Mouse (Mus musculus): ENCODE results near the gene Cdt1. TPM values are rescaled to one million over a fixed set of nuclear protein-coding genes. Genes with fewer than 3 reads are reported as not detected.

Gene Cdt1
- polyA plus RNA-seq, 2 experiments: 34.0 to 79.0 TPM

DNA sequence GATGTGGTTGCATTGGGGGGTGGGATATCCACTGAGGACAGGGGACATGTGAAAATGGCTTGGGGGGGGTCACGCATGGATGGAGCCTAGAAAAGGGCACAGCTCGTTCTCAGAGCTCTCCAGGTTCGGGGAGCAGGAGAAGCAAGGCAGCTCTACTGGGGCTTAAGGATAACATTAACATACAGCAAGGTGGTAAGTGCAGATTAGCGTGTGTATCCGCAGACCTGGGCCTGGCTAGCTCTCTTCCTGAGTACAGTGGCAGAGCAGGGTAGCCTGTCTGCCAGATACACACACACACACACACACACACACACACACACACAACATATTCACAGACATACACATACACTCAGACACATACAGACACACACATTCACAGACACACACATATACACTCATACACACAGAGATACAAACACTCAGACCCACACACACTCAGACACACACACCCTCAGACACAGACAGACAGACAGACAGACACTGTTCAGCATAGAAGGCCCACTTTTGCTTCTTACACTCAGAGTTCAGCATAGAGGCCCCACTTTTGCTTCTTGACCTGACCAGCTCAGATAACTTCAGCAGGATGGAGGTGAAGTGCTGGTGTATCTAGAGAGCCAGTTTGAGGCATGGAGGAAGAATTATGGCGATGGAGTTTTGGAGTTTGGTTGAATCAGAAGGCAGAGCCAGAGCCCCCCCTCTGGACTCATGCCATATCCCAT, 51.0 kb downstream of the Cdt1 start:
- TF ChIP-seq POLR2A (IDR thresholded peaks at IDR 0.05; ENCODE audit: borderline replicate concordance, extremely low read depth, insufficient read depth, insufficient read length): no peak
- Histone ChIP-seq H3K9me3 (ENCODE audit: control insufficient read depth, low read length) (no peaks in the 10 kb centered on the region), H3K9ac (ENCODE audit: low read depth, low read length, severe bottlenecking) (no peak overlapping the region), H3K4me2 (replicated peaks; ENCODE audit: low read depth, low read length, severe bottlenecking) (no peak overlapping the region), H3K27ac (replicated peaks; ENCODE audit: low read depth, low read length) (no peak overlapping the region), H3K4me3 (replicated peaks; ENCODE audit: low read length) (no peak overlapping the region), H3K4me1 (ENCODE audit: control insufficient read depth, insufficient read depth, low read length) (peaks cover 7% of the 10 kb centered on the region), H3K36me3 (ENCODE audit: control insufficient read depth, insufficient read depth, low read length) (peaks cover 8% of the 10 kb centered on the region; the same call in 1 of the 2 replicates), H3K27me3 (ENCODE audit: control insufficient read depth, insufficient read depth, low read length) (no peaks in the 10 kb centered on the region)
- 80% methylated on average over 6 of the region's 6 CpGs for WGBS
- ATAC-seq (ENCODE audit: low FRiP score, low read depth) (no peak), DNase-seq (ENCODE audit: low spot score) (no peak)

DNA sequence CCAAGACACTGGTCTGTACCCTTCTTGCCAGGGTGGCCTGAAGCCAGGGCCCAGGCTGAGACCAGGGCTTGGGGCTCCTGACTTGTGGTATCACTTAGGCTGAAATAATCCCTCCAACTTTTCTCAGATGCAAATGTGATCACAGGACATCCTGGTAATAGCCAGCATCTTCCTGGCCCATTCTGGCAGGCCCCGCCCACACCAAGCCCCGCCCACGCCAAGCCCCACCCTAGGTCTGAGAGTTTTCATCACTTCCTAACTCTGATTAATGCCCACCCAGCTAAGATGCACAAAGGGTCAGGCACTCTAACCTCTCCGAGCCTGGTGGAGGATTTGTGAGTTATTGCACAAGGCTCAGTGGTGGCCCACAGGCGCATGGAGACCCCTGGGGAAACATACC, 52.6 kb downstream of the Cdt1 start:
- Histone ChIP-seq H3K4me1 (ENCODE audit: control insufficient read depth, insufficient read depth, low read length) (peaks cover 7% of the 10 kb centered on the region), H3K36me3 (ENCODE audit: control insufficient read depth, insufficient read depth, low read length) (no peaks in the 10 kb centered on the region), H3K9me3 (ENCODE audit: control insufficient read depth, low read length) (no peaks in the 10 kb centered on the region), H3K27me3 (ENCODE audit: control insufficient read depth, insufficient read depth, low read length) (no peaks in the 10 kb centered on the region), H3K9ac (ENCODE audit: low read depth, low read length, severe bottlenecking) (no peak overlapping the region), H3K4me2 (replicated peaks; ENCODE audit: low read depth, low read length, severe bottlenecking) (no peak overlapping the region), H3K27ac (replicated peaks; ENCODE audit: low read depth, low read length) (no peak overlapping the region), H3K4me3 (replicated peaks; ENCODE audit: low read length) (no peak overlapping the region)
- no peak for ATAC-seq (ENCODE audit: low FRiP score, low read depth)
- TF ChIP-seq POLR2A (IDR thresholded peaks at IDR 0.05; ENCODE audit: borderline replicate concordance, extremely low read depth, insufficient read depth, insufficient read length): no peak
- DNase-seq (ENCODE audit: low spot score): no peak
- 28% methylated on average over 5 of the region's 5 CpGs for WGBS

DNA sequence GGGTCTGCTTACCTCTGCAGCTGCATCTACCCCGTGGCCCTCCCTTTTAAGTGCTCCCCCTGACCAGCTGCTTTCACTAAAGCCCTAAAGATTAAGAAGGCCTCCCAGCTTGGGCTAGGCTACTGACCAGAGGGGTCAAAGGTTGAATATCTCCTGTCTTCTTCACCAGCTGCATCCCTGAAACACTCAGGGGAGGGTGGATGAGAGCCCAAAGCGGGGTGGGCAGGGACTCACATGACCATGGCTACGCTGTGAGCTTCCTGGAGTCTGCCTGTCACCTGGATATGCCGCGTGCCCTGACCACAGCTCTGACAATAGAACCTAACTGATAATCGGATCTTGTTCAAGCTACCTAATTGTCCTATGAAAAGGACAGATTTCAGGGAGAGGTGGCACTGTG, 54.9 kb downstream of the Cdt1 start, which contains the start of gene Pabpn1l:
TSS of gene Pabpn1l (minus strand) at position 13 of the 400 bp plus-strand sequence.
- no peak for TF ChIP-seq POLR2A (IDR thresholded peaks at IDR 0.05; ENCODE audit: borderline replicate concordance, extremely low read depth, insufficient read depth, insufficient read length)
- Histone ChIP-seq H3K9ac (ENCODE audit: low read depth, low read length, severe bottlenecking) (no peak within 1 kb of the TSS), H3K27me3 (ENCODE audit: control insufficient read depth, insufficient read depth, low read length) (no peaks in the 10 kb centered on the region), H3K9me3 (ENCODE audit: control insufficient read depth, low read length) (no peaks in the 10 kb centered on the region), H3K36me3 (ENCODE audit: control insufficient read depth, insufficient read depth, low read length) (no peaks in the 10 kb centered on the region), H3K4me2 (replicated peaks; ENCODE audit: low read depth, low read length, severe bottlenecking) (no peak within 1 kb of the TSS), H3K27ac (replicated peaks; ENCODE audit: low read depth, low read length) (no peak within 1 kb of the TSS), H3K4me1 (ENCODE audit: control insufficient read depth, insufficient read depth, low read length) (peaks cover 2% of the 10 kb centered on the region; the same call in 1 of the 2 replicates), H3K4me3 (replicated peaks; ENCODE audit: low read length) (no peak within 1 kb of the TSS)
- 66% methylated on average over 6 of the region's 6 CpGs for WGBS
- DNase-seq (ENCODE audit: low spot score) (no peak), ATAC-seq (ENCODE audit: low FRiP score, low read depth) (no peak)

Small RNA genes lying within 50 kb of the gene (microRNA-seq; reads per million reads assigned to microRNA genes)
- not detected for gene Mir6396

Other genes with a start within 250 kb of the Cdt1 start
- gene Trhr2, start 207.3 kb upstream of the Cdt1 start, polyA plus RNA-seq (2012; rRNA removed): 1.7 and 3.2 TPM in 2 replicates
- gene Trhr2, start 207.3 kb upstream of the Cdt1 start, polyA plus RNA-seq (2014; fragmentation: Nextera tagmentation; extraction: Ambion mirVana): 0.25 TPM in 1 of 2 replicates, not detected in the other
- 50.9 and 58.1 TPM in 2 replicates for gene Zc3h18, start 191.4 kb upstream of the Cdt1 start, polyA plus RNA-seq (2012; rRNA removed)
- gene Zc3h18, start 191.4 kb upstream of the Cdt1 start, polyA plus RNA-seq (2014; fragmentation: Nextera tagmentation; extraction: Ambion mirVana): 31.3 and 38.5 TPM in 2 replicates
- gene Il17c, start 146.0 kb upstream of the Cdt1 start, polyA plus RNA-seq (2012; rRNA removed): 0.49 and 0.92 TPM in 2 replicates
- gene Il17c, start 146.0 kb upstream of the Cdt1 start, polyA plus RNA-seq (2014; fragmentation: Nextera tagmentation; extraction: Ambion mirVana): not detected in 2 replicates
- gene Cyba, start 135.1 kb upstream of the Cdt1 start, polyA plus RNA-seq (2012; rRNA removed): 108 and 131 TPM in 2 replicates
- gene Cyba, start 135.1 kb upstream of the Cdt1 start, polyA plus RNA-seq (2014; fragmentation: Nextera tagmentation; extraction: Ambion mirVana): 183 and 188 TPM in 2 replicates
- 42.3 and 50.1 TPM in 2 replicates for gene Mvd, start 124.6 kb upstream of the Cdt1 start, polyA plus RNA-seq (2012; rRNA removed)
- 30.9 and 38.2 TPM in 2 replicates for gene Mvd, start 124.6 kb upstream of the Cdt1 start, polyA plus RNA-seq (2014; fragmentation: Nextera tagmentation; extraction: Ambion mirVana)
- gene Snai3, start 107.3 kb upstream of the Cdt1 start, polyA plus RNA-seq (2012; rRNA removed): 2.1 and 2.5 TPM in 2 replicates
- 1.2 and 2.1 TPM in 2 replicates for gene Snai3, start 107.3 kb upstream of the Cdt1 start, polyA plus RNA-seq (2014; fragmentation: Nextera tagmentation; extraction: Ambion mirVana)
- gene Rnf166, start 92.0 kb upstream of the Cdt1 start, polyA plus RNA-seq (2012; rRNA removed): 80.1 and 103 TPM in 2 replicates
- gene Rnf166, start 92.0 kb upstream of the Cdt1 start, polyA plus RNA-seq (2014; fragmentation: Nextera tagmentation; extraction: Ambion mirVana): 47.0 and 49.5 TPM in 2 replicates
- 57.1 and 59.5 TPM in 2 replicates for gene Ctu2, start 91.9 kb upstream of the Cdt1 start, polyA plus RNA-seq (2012; rRNA removed)
- 49.5 and 64.3 TPM in 2 replicates for gene Ctu2, start 91.9 kb upstream of the Cdt1 start, polyA plus RNA-seq (2014; fragmentation: Nextera tagmentation; extraction: Ambion mirVana)
- 93.3 and 120 TPM in 2 replicates for gene Piezo1, start 16.7 kb upstream of the Cdt1 start, polyA plus RNA-seq (2012; rRNA removed)
- 20.4 and 20.7 TPM in 2 replicates for gene Piezo1, start 16.7 kb upstream of the Cdt1 start, polyA plus RNA-seq (2014; fragmentation: Nextera tagmentation; extraction: Ambion mirVana)
- gene Aprt, start 8.9 kb downstream of the Cdt1 start, polyA plus RNA-seq (2012; rRNA removed): 199 and 217 TPM in 2 replicates
- gene Aprt, start 8.9 kb downstream of the Cdt1 start, polyA plus RNA-seq (2014; fragmentation: Nextera tagmentation; extraction: Ambion mirVana): 348 and 382 TPM in 2 replicates
- gene Galns, start 43.4 kb downstream of the Cdt1 start, polyA plus RNA-seq (2012; rRNA removed): 14.7 and 17.1 TPM in 2 replicates
- 12.0 and 12.7 TPM in 2 replicates for gene Galns, start 43.4 kb downstream of the Cdt1 start, polyA plus RNA-seq (2014; fragmentation: Nextera tagmentation; extraction: Ambion mirVana)
- gene Trappc2l, start 43.6 kb downstream of the Cdt1 start, polyA plus RNA-seq (2012; rRNA removed): 96.8 and 129 TPM in 2 replicates
- gene Trappc2l, start 43.6 kb downstream of the Cdt1 start, polyA plus RNA-seq (2014; fragmentation: Nextera tagmentation; extraction: Ambion mirVana): 70.2 and 70.5 TPM in 2 replicates
- 0.05 TPM in 1 of 2 replicates, not detected in the other for gene Pabpn1l, start 54.7 kb downstream of the Cdt1 start, polyA plus RNA-seq (2012; rRNA removed)
- not detected in 2 replicates for gene Pabpn1l, start 54.7 kb downstream of the Cdt1 start, polyA plus RNA-seq (2014; fragmentation: Nextera tagmentation; extraction: Ambion mirVana)
- gene Cbfa2t3, start 131.1 kb downstream of the Cdt1 start, polyA plus RNA-seq (2012; rRNA removed): 6.1 and 7.2 TPM in 2 replicates
- 6.0 and 6.1 TPM in 2 replicates for gene Cbfa2t3, start 131.1 kb downstream of the Cdt1 start, polyA plus RNA-seq (2014; fragmentation: Nextera tagmentation; extraction: Ambion mirVana)
- 19.1 and 20.3 TPM in 2 replicates for gene Acsf3, start 207.5 kb downstream of the Cdt1 start, polyA plus RNA-seq (2012; rRNA removed)
- gene Acsf3, start 207.5 kb downstream of the Cdt1 start, polyA plus RNA-seq (2014; fragmentation: Nextera tagmentation; extraction: Ambion mirVana): 15.4 and 19.4 TPM in 2 replicates

Data from limb, embryonic 14.5 days (tissue).